Mouse (Mus musculus): Measurements from ENCODE around the gene BC048403.
"Not testable (repeated sequence)": the region's sequence is repeated elsewhere in the genome, so short reads cannot be mapped to it uniquely, and the experiment has no call there.

BC048403 gene

DNA sequence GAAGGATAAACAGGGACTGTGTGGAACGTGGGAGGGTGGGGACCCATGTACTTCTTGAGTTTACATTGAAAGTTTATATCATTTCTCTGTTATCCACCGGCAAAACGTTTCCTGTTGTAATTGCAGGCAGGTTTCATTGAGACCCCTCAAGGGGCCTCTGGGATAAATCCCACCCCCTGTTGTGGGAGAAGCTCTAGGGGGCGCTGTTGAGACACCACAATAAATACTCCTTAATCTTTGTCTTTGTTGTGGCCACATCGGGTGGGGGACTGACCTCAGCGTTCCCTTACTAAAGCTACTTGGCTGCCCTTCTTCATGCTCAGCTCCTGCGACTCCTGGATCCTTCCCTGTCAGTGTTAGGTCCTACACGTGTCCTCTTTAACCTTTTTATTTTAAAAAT, 19.4 kb downstream of the BC048403 start:
- no peak for DNase-seq

DNA sequence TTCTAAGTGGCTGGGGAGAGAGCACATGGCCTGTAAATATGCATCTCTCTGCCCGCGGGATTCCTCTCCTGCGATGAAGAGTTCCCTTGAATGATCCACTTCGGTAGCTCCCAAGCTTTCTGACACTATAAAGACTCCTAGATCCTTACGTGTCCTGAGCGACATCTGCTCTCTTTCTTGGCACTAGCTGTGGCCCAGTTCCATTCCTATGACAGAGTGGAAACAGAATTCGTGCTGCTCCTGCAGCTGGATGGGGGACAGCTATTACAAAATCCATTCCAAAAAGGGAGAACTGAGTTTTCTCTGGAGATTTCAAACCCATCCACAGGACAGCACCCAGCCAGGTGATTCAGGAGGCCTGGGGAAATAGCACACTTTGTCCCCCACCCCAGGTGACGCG, 22.4 kb downstream of the BC048403 start:
- no peak for DNase-seq

DNA sequence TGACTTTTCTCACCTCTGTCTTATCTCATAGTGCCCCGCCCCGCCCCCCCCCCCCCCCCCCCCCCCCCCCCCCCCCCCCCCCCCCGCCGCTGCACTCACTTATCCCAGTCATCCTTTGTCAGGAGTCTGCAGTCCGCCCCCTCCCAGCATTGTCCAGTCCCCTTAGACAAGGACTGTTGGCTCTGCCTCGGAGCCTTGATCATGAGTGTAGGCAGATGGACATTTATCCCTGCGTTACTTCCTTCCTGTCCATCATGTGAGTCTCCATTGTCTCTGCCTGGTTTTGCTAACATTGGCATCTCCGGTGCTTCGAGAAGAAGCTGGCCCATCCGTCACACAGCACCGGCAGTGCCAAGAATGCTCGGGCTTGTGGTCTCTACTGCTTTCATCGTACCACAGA, 23.5 kb downstream of the BC048403 start:
- no peak for DNase-seq

DNA sequence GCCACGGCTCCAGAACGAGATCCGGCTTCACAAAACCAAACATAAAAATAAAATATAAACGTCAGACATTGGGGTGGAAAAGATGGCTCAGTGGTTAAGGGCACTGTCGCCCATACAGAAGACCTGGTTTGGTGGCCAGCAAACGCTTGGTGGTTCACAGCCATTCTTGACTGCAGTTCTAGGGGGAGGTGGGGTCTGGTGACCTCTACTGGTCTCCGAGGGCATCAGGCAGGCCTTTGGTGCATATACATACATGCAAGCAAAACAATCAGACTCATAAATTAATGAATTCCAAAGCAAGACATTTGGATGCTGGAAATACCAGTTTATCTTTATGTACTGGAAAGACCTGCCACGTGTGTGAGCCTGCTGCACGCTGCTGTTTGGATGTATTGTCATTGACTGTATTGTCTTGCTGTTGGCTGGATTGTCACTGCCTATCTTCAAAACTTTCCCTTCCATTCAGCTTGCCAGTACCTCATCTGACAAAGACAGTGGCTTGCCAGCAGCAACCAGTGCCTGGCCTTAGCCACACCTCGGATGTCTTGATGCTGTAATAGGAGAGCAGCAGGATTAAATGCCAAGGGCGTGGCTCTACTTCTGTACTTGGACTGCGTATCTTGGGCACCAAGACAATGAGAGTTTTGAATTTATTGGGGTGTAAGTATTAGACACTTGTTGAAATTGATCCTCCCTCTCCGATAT, 24.9 kb downstream of the BC048403 start:
- no peak for DNase-seq

DNA sequence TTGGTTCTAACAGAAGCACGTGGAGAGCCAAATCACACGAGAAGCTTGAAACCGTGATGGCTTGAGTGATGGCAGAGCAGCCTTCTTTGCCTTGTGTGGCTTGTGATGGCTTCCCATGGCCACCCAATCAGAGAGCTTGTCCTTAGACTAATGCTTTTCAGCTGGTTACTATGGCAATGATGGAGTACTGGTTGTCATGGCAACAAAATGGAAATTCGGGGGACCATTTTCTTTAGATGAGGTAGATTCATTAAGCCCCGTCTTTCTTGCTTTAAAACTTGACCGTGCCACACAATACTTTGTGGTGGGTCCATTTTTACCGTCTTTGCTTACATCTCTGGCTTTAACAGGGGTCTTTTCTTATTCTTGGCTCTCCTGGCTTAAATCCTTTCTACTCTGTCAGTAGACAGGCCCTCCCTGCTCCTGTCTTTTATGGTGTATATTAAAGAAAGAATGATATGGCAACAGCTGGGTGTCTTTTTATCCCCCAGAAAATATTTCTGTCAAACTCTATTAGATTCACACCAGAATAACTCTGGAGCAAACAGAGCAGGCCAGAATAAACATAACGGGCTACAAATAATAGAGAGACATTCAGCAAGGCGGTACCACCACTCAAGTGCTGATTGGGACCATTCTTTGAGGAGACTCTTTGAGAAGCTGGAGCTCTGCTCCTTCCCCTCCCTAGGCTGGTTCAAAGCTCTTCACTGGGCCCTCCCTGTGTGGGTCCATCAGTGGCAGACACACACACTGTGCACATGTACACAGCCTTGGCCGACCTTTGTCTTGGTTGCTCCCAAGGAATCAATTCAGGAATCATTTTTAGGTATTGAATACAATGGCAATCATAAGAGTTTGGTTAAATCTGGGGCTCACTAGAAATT, 25.7 kb downstream of the BC048403 start:
- no peak for DNase-seq

DNA sequence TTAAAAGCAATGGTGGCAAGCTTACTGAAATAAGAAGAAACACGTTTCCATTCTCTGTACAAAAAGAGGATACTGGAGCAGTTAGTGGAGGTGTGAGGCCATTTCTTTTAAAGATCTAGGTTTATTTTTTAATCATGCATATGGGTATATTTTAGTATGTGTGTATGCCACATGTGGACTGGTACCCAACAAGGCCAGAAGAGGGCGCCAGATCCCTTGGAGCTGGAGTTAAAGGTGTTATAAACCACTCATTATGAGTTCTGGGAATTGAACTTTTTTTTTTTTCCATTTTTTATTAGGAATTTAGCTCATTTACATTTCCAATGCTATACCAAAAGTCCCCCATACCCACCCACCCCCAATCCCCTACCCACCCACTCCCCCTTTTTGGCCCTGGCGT, 27.6 kb downstream of the BC048403 start:
- not testable (repeated sequence) for DNase-seq

DNA sequence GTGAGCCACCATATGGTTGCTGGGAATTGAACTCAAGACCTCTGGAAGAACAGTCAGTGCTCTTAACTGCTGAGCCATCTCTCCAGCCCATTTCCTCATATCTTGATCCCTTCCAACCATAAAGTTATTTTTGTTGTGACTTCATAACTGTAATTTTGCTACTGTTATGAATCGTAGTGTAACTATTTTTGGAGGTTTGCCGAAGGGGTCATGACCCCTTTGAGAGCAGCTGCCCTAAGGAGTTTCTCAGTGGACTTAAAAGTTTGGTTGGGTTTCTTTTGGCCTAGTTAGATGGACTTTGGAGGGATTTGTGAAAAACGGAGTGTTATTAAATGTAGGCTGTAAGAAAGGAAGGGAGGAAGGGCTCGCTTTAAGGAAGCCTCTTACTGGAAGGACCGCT, 30.0 kb downstream of the BC048403 start:
- DNase-seq: no peak

DNA sequence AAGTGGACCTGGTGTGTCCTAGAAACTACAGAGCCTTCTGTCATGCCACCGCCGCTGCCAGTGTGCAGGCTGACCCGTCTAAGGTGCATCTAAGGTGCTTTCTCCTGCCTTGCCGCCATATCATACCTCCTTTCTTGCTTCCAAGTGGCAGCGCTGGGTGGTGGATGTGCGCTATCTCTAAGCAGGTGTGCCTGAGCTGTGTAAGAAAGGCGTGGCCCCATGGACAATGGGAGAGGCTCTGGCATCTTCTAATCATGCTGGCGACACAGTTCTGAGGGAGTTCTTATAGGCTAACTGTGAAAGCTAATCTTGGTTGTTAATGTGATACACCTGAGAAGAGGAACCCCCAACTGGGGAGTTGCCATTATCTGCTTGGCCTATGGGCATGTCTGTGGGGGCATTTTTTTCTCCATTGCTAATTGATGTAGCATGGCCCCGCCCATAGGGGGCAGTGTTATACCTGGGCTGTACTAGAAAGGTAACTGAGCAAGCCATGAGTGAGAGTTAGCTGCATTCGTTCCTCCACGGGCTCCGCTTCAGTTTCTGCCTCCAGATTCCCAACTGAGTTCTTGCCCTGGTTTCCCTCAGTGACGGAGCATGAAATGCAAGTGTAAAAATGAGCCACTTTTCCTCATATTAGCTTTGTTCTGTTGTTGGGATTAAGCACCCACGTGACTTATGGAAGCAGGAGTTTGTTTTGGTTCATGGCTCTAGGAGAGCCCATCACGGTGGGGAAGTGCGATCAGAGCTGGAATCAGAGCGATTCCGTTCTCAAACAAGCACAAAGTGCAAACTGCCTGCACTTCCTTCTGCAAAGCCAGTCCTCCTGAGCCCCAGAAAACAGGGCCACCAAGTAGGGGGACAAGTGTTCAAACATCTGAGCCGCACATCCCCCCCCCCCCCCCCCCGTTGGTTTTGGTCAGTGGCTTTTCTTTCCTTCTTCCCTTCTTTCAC, 31.2 kb downstream of the BC048403 start:
- no peak for DNase-seq

DNA sequence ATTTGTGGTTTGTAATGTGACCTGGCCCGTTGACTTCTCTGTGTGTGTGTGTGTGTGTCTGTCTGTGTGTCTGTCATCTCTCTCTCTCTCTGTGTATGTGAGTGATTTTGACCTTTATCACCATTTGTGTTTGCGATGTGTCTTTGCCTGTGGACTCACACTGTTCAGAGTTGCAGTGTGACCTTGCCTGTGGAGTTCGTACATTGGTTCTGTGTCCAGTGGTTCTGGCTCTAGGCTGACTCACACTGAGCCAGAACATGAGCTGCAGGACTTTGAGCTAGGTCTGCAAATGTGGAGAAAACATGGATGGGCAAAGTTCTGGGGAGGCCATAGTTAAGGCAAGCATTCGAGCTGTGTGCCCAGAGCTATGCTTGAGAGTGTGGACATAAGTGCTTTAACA, 34.1 kb downstream of the BC048403 start:
- no peak for DNase-seq

DNA sequence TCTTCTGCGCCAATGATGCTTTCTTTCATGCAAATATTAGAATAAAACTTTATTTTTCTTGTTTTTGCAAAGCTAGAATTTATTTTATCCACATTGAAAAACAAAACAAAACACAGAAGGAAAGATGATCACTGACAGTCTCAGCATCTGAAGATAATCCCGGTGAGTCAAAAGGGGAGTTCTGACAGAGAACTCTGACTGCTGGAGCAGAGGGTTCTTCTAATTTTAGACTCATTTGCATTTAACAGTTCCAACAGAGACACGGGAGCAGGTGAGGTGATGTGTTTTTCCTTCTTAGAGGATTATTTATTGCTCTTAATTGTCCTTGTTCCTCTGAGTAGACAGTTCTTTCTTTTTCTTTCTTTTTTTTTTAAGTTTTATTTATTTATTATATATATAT, 36.3 kb downstream of the BC048403 start:
- no peak for DNase-seq

DNA sequence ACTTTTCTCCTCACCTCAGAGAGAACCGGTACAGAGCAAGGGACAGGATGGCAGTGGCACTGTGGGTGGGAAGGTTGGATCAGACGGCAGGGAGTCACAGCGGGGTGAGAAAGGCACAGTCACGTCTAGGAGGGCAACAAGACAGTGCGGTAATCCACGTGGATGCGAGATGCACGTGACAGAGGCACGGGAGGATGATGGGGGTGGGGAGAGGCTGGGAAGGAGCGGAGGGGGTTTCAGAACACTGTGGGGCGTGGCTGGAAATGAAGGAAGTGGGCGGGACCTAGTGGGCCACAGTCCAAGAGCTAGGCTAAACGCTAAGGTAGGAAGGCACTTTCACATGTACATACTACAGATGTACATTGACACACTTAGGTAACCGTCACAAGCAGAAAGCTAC, 41.4 kb downstream of the BC048403 start:
- no peak for DNase-seq

DNA sequence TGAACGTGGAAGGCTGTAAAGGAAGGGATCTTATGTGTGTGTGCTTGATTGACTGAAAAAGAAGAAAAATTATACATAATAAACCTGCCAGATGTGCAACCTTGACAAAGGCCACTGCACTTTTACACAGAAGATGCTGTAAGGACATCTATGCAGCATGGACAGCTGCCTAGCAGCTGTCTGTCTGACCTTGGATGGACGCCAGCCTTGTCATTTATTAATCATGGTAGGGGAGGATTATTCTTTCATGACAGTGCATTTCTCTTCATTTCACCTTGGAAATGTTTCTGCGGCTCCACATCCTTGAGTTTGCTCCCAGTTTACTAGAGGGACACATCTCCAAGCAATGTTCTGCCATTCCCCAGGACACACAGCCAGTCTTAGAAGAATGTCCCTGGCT, 48.8 kb downstream of the BC048403 start:
- no peak for DNase-seq

DNA sequence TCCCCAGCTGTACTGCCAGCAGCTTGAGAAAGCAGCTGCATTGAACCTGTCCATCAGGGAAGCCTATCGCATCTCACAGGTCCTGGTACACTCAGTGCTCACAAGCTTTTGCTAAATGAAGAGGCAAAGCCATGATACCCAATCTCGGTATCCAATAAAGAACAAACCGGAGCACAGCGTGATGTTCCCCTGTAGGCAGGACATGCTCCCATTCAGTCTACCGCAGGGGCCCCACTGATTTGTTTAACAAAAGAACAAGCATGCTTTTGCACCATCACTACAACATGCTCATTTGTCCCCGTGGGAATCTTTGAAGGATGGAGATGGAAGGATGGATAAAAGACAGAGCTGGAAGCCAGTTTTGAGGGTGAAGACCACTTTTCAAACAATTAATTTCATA, 50.3 kb downstream of the BC048403 start:
- no peak for DNase-seq

DNA sequence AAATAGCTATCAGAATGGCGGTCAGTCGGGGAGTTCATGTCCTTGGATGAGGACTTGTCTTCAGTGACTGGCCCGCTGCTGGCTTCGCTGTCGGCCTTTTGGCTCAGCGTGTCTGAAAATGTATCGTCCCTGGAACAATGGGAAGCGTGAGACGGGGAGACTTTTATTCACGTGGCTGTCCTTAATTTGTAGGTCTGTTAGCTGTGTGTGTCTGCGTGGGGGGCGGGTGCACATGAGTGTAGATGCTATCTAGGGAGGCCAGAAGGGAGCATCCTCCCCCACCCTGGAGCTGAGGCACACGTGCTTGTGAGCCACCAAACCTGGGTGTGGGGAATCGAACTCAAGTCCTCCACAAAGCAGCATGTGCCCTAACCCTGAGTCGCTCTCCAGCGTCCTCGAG, 52.9 kb downstream of the BC048403 start:
- no peak for DNase-seq

DNA sequence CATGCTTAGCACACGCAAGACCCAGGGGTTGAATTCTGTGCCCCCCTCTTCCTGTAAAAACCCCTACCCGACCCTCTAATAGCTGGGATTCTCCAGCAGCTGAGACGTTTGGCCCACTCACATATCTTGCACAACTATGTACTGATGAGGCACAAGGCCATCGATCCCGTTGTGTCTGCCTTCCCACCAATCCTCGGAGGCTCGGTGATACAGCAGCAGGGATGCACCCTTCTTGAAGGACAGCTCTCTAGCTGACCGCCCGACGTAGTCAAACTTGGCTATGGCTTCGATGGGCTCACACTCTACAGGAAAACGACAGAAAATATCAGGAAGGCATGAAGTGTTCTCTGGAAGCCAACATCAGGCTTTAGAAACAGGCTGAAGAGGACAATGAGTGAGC, 54.7 kb downstream of the BC048403 start:
- no peak for DNase-seq

DNA sequence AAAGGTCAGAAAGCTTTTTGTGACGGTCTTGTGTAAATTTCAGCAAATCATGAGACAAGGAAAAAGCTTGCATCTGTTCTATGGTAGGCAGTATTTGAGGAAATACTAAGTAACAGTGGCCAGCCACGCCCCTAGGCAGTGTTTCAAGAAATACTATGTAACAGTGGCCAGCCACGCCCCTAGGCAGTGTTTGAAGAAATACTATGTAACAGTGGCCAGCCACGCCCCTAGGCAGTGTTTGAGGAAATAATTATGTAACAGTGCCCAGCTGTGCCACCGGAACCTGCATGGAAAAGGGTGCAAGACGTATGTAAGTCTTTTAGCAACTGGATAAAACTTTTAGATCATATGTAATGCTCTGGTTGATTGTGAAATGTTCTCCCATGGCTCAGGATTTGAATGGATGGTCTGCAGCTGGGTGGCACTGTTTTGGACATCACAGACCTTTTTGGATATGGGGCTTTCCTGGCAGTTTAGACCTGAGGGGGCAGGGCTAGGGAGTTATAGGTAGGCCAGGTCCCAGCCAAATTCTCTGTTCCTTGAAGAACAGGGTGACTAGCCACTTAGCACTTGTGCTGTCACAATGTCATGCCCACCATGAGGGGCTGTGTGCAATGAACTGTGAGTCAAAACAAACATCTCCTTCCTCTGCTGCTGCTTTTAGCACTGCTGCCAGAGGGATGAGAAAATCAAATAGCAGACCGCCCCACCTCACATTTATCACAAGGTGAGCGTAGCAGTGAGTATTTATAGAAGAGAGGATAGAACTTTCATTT, 56.5 kb downstream of the BC048403 start:
- no peak for DNase-seq

DNA sequence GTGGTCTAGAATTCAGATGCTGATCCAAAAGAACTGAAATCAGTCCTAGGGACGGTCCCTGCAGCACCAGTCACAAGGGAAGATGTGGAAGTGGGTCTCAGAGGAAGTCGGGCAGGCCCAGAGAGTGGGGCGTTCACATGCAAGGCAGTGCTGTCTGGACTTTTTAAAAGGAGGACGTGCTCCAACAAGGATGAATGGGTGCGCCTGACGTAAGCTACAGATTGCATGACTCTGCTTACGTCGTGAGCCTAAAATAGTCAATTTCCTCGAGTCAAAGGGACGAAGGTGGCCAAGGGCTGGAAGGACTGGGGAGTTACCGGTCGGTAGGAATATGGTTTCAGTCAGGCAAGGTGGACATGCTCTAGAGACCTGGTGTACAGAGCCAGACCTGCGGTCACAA, 60.3 kb downstream of the BC048403 start:
- DNase-seq: no peak

Measured in cerebellum, adult 9-10 months (tissue).